Mouse (Mus musculus) lung, embryonic 14.5 days (tissue): ENCODE data around the gene Acer1. TPM values are rescaled to one million over a fixed set of nuclear protein-coding genes. Genes with fewer than 3 reads are reported as not detected.

ENCODE experiments used
- ATAC-seq: fragments of 200-750 bp; cut with Nextera tagmentation; 2 replicates; pipeline ENCODE4 v1.8.0; 2017; ENCODE audit warnings: mild to moderate bottlenecking, moderate TSS enrichment, moderate library complexity; ENCODE audit not compliant: insufficient read depth
- DNase-seq: peaks from one replicate; pipeline ENCODE4 v3.0.0-alpha.2; 2015
- H3K27ac ChIP-seq: fragments of 300-500 bp; sonication (generic); 2 replicates; pipeline ENCODE4 v1.5.1; 2014; ENCODE audit warnings: low read depth, mild to moderate bottlenecking, moderate library complexity
- H3K27me3 ChIP-seq: fragments of 300-500 bp; sonication (generic); 2 replicates; pipeline ENCODE4 v1.6.1; 2014; ENCODE audit warnings: low read length, control low read depth; ENCODE audit not compliant: insufficient read depth
- H3K36me3 ChIP-seq: fragments of 300-500 bp; sonication (generic); 2 replicates; pipeline ENCODE4 v1.6.1; 2014; ENCODE audit warnings: control low read depth; ENCODE audit not compliant: insufficient read depth
- H3K4me1 ChIP-seq: fragments of 300-500 bp; sonication (generic); 2 replicates; pipeline ENCODE4 v1.6.1; 2014; ENCODE audit warnings: antibody characterized with exemption, control low read depth; ENCODE audit not compliant: insufficient read depth
- H3K4me2 ChIP-seq: fragments of 300-500 bp; sonication (generic); 2 replicates; pipeline ENCODE4 v1.6.1; 2014; ENCODE audit warnings: mild to moderate bottlenecking
- H3K4me3 ChIP-seq: fragments of 300-500 bp; sonication (generic); 2 replicates; pipeline ENCODE4 v1.5.1; 2014; ENCODE audit warnings: low read depth, low read length
- H3K9ac ChIP-seq: fragments of 300-500 bp; sonication (generic); 2 replicates; pipeline ENCODE4 v1.6.1; 2014
- H3K9me3 ChIP-seq: fragments of 300-500 bp; sonication (generic); 2 replicates; pipeline ENCODE4 v1.6.1; 2016; ENCODE audit warnings: low read depth, low read length, control low read depth
- CTCF ChIP-seq: IDR thresholded peaks from 2 replicates; pipeline ENCODE4 v1.5.1; 2016; ENCODE audit warnings: antibody characterized with exemption, low read depth
- WGBS: fragments of 180-500 bp; shearing (Covaris S2); extraction: QIAGEN DNeasy Blood & Tissue Kit; methylation state at CpG from one replicate; pipeline ENCODE4 v1.1.7; 2014; 5-methylcytosine and 5-hydroxymethylcytosine counted together
- polyA plus RNA-seq: library from polyadenylated mRNA; unstranded; fragments of >200 nt; fragmentation: Nextera tagmentation; extraction: Ambion mirVana; gene quantifications from 2 replicates; pipeline ENCODE4 v1.2.1, GENCODE M21; 2014

The Acer1 gene
- polyA plus RNA-seq, 1 experiment from 2014 or later: not detected

- H3K9me3 ChIP-seq: no peaks in the 10 kb centered on the region
- H3K27me3 ChIP-seq: no peaks in the 10 kb centered on the region
- H3K9ac ChIP-seq: peak within 1 kb of the TSS; percentile 80
- ATAC-seq (peak; percentile 90), DNase-seq (peak; percentile 100)
- 1% methylated on average over 51 of the region's 51 CpGs for WGBS
- H3K36me3 ChIP-seq: peaks cover 32% of the 10 kb centered on the region
- peak within 1 kb of the TSS; percentile 91 for H3K4me2 ChIP-seq
- H3K27ac ChIP-seq: peak within 1 kb of the TSS; percentile 92
- no peaks in the 10 kb centered on the region; the same call in 1 of the 2 replicates for H3K4me1 ChIP-seq
- H3K4me3 ChIP-seq: peak within 1 kb of the TSS; percentile 85
- TF ChIP-seq CTCF: no peak
Observed at GRCm38 (mm10) chr17:57011236-57012141, 29.6 kb upstream of the Acer1 start, which contains the start of the genes Gtf2f1 and Gm17949. Gene Gtf2f1 (minus strand): TSS chr17:57011288. Gene Gm17949 (plus strand): TSS chr17:57011469.

DNA sequence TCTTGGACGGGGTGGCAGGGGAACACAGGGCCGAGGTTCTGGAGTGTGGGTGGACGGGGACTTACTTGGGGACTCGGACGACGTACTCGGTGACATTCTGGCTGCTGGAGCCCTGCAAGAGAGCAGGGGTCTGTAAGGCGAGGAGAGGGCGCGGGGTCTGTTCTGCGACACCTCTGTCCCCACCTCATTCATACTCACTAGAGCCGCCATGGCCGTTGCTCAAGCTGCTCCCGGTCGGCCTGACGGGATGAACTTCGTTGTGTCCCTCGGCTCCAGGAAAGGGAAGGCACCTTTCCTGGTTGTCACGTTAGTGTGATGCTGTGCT, 28.9 kb upstream of the Acer1 start:
- peak overlapping the region; percentile 80 for H3K9ac ChIP-seq
- no peaks in the 10 kb centered on the region; the same call in 1 of the 2 replicates for H3K4me1 ChIP-seq
- peak overlapping the region; percentile 91 for H3K4me2 ChIP-seq
- H3K27me3 ChIP-seq: no peaks in the 10 kb centered on the region
- ATAC-seq (peak; percentile 38), DNase-seq (no peak)
- no peaks in the 10 kb centered on the region for H3K9me3 ChIP-seq
- under 1% methylated on average over 19 of the region's 19 CpGs for WGBS
- H3K27ac ChIP-seq: peak overlapping the region; percentile 83
- TF ChIP-seq CTCF: no peak
- H3K36me3 ChIP-seq: peaks cover 38% of the 10 kb centered on the region
- H3K4me3 ChIP-seq: peak overlapping the region; percentile 85

DNA sequence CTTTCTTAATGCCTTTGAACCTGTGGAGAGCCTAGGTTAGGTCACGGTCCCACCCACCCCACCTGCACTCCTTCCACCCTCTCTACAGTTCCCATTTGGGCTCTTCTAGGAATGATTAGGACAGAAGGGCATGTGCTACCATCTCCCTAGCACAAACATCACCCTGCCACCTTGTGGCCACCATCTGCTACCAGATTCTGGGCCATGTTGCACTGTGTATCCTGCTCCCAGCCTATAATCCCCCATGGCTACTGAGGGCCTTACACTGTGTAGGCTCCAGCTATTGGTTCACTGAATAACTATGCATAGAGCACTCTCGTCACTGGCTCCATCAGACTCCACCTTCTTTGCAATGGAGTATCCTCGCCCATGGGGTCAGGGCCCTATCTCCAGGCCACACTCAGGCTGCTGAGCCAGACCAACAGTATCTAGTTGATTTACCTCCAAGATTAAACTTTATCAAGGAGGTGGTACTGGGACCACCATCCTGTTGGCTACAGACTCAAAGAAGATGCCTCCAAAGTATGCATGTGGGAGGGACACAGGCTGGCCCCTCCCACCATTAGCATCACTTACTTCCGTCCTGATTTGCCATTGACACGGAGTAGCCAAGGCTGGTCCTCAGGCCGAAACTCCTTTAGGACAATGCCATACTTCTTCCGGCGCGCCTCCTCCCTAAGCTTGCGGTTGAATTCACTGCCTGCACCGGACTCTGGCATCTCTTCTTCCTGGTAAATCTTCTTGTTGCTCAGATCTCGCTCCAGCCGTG, 25.4 kb upstream of the Acer1 start:
- peak; percentile 44 for TF ChIP-seq CTCF
- no peak overlapping the region for H3K9ac ChIP-seq
- H3K4me3 ChIP-seq: no peak overlapping the region
- no peak for ATAC-seq
- H3K27me3 ChIP-seq: no peaks in the 10 kb centered on the region
- DNase-seq: no peak
- no peaks in the 10 kb centered on the region; the same call in 1 of the 2 replicates for H3K4me1 ChIP-seq
- H3K27ac ChIP-seq: no peak overlapping the region
- H3K9me3 ChIP-seq: no peaks in the 10 kb centered on the region
- WGBS: 91% methylated on average over 13 of the region's 13 CpGs
- peaks cover 72% of the 10 kb centered on the region for H3K36me3 ChIP-seq
- no peak overlapping the region for H3K4me2 ChIP-seq

- 87% methylated on average over 7 of the region's 7 CpGs for WGBS
- H3K4me1 ChIP-seq: no peaks in the 10 kb centered on the region
- no peaks in the 10 kb centered on the region for H3K9me3 ChIP-seq
- H3K27ac ChIP-seq: no peak overlapping the region
- peaks cover 88% of the 10 kb centered on the region for H3K36me3 ChIP-seq
- no peak overlapping the region for H3K4me3 ChIP-seq
- TF ChIP-seq CTCF: no peak
- DNase-seq (no peak), ATAC-seq (no peak)
- no peak overlapping the region for H3K4me2 ChIP-seq
- H3K27me3 ChIP-seq: no peaks in the 10 kb centered on the region
- H3K9ac ChIP-seq: no peak overlapping the region
Observed at GRCm38 (mm10) chr17:57003994-57004393, 22.1 kb upstream of the Acer1 start.

- no peak for ATAC-seq
- no peak for TF ChIP-seq CTCF
- H3K4me2 ChIP-seq: no peak overlapping the region
- H3K9me3 ChIP-seq: no peaks in the 10 kb centered on the region
- no peak for DNase-seq
- H3K36me3 ChIP-seq: peaks cover 67% of the 10 kb centered on the region
- H3K27ac ChIP-seq: no peak overlapping the region
- no peaks in the 10 kb centered on the region for H3K27me3 ChIP-seq
- no peak overlapping the region for H3K9ac ChIP-seq
- 43% methylated on average over 8 of the region's 8 CpGs for WGBS
- H3K4me1 ChIP-seq: peaks cover 4% of the 10 kb centered on the region; the same call in 1 of the 2 replicates
- no peak overlapping the region for H3K4me3 ChIP-seq
Observed at GRCm38 (mm10) chr17:57001228-57001627, 19.3 kb upstream of the Acer1 start.

GRCm38 (mm10) chr17:56999968-57000609, 18.2 kb upstream of the Acer1 start, which contains the start of gene Pspn:
Gene Pspn (minus strand): TSS chr17:57000018.
- Histone ChIP-seq H3K27ac (no peak within 1 kb of the TSS), H3K4me3 (no peak within 1 kb of the TSS), H3K4me1 (peaks cover 4% of the 10 kb centered on the region; the same call in 1 of the 2 replicates), H3K9me3 (no peaks in the 10 kb centered on the region), H3K4me2 (no peak within 1 kb of the TSS), H3K27me3 (no peaks in the 10 kb centered on the region), H3K36me3 (peaks cover 67% of the 10 kb centered on the region), H3K9ac (no peak within 1 kb of the TSS)
- no peak for TF ChIP-seq CTCF
- no peak for DNase-seq
- WGBS: 78% methylated on average over 9 of the region's 9 CpGs
- no peak for ATAC-seq
